Mouse (Mus musculus) spleen, postnatal 14 days (tissue): ENCODE results near the gene Gbf1.

Source experiments
- DNase-seq, 2 experiments: peaks; one replicate each; pipeline ENCODE4 v3.0.0; 2021 to 2022; ENCODE audit warnings: low spot score in 2 of 2

Gbf1 gene

GRCm38 (mm10) chr19:46314872-46315742, 162.8 kb downstream of the Gbf1 start:
- peak; percentile 13 to 15 for DNase-seq

GRCm38 (mm10) chr19:46315752-46316610, 163.7 kb downstream of the Gbf1 start:
- peak in 1 of 2 experiments; percentile 5 for DNase-seq

- DNase-seq, result peak in 1 of 2 experiments; percentile 0
Observed at GRCm38 (mm10) chr19:46316846-46317545, 164.7 kb downstream of the Gbf1 start.

DNA sequence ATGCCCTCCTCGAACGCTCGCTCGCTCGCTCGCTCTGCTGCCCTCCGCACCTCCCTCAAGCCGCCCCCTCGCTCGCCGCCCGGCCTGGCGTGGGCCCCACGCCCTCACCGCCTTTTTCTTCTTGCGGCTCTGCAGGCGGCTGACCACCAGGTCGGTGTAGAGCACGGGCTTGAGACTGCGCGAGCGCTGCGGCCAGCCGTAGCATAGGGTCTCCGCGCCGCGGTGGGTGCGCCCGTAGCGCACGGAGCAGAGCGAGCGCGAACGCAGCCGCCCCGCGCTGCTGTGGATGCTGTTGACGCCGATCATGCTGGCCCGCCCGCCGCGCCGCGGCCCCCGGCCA, 165.2 kb downstream of the Gbf1 start:
- peak in 1 of 2 experiments; percentile 1 for DNase-seq

GRCm38 (mm10) chr19:46318031-46318471, 165.7 kb downstream of the Gbf1 start:
- DNase-seq, result peak; percentile 1 to 5

GRCm38 (mm10) chr19:46318586-46319378, 166.5 kb downstream of the Gbf1 start:
- peak; percentile 1 to 7 for DNase-seq

DNA sequence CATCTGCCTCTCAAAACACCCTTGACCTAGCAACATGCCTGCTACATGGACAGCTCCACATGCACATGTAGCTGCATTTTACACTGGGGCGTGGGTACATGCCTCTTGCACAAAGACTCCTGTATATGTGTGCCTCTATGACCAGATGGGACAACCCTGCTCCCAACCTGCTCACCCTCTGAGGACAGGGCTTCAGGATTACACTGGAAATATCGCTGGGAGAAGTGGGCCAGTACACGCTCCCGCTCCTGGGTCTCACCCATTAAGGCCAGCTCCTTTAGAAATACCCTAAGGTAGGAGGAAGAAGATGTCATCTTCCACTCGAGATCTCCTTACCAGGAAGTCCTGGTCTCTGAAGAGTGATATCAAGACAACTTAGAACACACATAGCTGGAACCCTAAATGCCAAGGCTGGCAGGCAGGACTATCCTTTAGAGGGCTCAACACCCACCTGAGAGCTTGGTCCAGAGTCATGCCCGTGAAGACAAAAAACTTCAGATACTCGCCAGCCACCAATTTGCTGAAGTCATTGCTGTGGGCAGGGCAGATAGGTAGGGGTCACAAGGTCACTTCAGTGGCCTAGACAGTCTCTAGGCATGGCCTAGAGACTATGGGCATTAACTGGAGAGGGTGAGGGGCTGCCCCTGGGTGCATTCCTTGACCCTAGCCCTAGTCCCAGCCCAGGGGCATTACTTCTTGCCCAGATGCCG, 167.9 kb downstream of the Gbf1 start:
- DNase-seq, result peak; percentile 0 to 5

DNA sequence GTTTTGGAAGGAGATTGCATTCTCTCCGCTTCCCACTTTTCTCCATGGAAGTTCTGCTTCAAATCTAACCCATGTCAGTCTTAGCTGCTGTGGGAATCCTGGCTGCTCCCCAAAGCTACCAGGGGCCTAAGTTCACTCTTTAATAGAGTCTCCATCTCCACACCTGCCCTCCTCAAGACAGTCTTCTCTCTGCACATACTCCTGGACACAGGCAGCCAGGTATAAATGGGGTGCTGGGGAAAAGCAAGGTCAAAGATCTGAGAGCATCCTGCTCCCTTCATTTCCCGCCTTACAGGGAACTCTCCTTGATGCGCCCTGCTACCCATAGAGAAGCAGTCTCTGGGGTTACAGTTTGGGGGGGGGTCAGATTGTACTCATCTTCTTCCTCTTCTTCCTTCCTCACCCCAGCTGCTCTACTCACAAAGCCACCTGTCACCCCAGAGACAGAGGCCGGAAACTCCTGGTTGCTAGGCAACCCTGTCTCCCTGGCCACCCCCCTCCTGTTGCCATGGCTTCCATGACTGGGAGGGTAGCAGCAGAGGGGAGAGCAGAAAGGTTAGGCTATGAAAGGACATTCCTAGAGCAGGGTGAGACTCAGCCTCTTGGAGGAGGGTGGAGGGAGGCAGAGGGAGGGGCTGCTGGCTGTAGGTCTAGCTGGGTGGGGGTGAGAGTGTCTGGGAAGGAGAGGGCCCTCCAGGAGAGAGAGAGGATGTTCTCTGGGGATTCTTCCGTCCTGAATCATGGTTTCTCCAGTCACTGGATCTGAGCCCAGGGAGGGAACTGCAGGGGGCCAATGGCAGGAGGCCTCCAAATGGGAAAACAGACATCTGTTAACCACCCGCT, 169.0 kb downstream of the Gbf1 start:
- peak in 1 of 2 experiments; percentile 8 for DNase-seq

DNA sequence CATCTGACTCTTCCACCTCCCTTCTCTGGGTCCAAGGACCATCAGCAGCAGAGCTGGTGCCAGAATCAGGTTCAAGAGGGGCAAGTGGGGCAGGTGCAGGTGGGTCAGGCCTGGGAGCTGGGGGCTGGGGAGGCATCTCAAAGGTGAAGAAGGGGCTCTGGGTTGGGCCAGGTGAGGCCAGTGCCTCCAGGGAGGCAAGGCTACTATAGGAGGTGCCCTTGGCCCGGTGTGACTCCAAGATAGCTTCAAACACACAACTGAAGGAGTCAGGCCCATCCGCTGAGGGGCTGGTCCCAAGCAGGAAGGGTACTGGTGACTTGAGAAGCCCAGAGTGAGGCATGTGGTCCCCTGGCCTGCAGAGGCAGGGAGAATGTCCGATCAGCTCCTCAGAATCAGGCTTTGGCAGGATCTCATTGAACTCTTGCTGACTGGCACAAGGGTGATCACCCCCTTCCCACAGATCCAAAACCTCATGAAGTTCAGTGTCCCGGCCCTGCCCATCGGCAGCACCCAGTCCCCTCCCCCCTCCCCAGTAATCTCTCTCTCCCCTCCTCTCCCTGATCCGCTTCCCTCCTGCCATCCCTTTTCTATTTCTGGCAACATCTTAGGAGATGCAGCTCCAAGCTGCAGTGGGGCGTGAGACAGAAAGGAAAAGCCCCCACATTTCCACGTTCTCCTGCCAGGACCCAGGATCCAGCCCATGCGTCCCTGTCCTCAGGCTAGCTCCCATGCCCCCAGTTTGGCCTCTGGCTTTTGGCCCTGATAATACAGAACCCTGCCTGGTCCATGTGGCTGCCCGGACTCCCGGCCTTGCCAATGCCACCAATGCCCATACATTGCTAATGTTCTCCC, 170.1 kb downstream of the Gbf1 start:
- no peak for DNase-seq

GRCm38 (mm10) chr19:46322996-46323572, 170.8 kb downstream of the Gbf1 start:
- DNase-seq, result no peak

- DNase-seq, result no peak
Observed at GRCm38 (mm10) chr19:46323716-46324115, 171.4 kb downstream of the Gbf1 start.

- DNase-seq, result no peak
Observed at GRCm38 (mm10) chr19:46324366-46324765, 172.1 kb downstream of the Gbf1 start.

DNA sequence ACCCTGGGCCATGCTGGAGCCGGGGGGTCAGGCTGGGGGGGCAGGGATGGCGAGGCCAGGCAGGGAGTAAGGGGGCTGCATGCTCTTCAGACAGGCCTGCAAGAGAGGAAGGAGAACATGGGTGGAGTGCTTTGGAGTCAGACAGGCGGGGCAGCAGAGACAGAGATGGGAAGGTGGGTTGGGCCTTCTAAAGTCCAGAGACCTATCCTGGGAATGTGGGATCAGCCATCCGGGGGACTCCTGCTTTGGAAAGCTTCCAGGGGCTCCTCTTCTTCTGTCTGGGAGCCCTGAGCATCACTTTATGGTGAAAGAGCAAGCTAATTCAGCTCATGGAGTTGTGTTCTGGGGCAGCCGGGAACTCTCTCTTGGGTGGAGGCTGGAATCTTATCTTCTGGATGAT, 172.6 kb downstream of the Gbf1 start:
- DNase-seq, result no peak

GRCm38 (mm10) chr19:46326019-46326755, 173.9 kb downstream of the Gbf1 start:
- DNase-seq, result no peak

DNA sequence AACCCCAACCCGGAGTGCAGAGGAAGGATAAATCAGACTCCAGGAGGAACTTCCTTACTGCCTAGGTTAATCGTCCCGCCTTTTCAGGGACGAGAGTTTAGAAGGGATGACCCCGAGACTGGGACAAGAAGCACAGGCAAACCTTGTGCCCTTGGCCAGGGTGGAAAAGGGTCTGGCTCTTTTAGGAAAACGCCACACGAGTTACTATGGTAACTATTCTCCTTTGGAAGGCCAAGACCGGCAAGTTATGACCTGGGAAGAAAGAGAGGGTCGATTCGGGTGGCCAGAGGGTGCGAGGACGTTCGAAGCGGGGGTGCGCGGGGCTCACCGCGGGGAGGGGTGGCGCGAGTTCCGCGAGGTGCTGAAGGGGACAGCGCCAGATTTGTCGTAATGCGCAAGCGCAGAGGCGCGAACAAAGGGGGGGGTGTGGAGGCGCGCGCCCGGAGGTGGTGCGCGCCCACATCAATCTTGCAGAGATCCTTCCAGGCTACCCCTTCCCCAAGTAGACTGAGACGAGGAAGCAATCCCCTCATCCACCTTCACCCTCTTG, 174.5 kb downstream of the Gbf1 start, which contains the start of gene Psd:
Gene Psd (minus strand): TSS at position 401 of the 550 bp plus-strand sequence.
- no peak for DNase-seq

DNA sequence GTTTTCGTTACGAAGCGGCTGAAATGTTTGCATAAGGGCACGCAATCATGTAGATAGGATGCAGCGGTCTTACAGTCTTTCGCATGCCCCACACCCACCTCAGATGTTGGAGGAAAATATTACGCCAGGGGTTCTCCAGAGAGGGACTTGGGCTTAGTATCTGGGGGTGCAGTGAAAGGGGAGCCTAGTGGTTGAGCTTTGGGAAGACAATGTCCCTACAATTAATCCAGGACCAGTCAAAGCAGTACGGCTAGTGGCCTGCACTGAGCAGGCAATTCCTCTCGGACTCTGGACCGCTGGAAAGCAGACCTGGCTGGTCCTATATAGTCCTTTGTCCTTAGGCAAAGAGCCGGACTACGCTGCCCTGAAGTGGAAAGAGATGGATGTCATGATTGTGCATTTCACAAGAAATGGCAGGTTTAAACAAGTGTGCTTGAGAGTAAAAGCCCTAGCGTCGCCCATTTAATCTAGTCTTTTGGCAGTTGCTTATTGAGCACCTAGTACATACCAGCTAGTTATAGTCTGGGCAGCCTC, 175.3 kb downstream of the Gbf1 start:
- no peak for DNase-seq
